Mouse (Mus musculus): ENCODE results near the gene Tmem171. TPM values are rescaled to one million over a fixed set of nuclear protein-coding genes. Genes with fewer than 3 reads are reported as not detected.

The Tmem171 gene
- polyA plus RNA-seq, 1 experiment from 2014 or later, result not detected

DNA sequence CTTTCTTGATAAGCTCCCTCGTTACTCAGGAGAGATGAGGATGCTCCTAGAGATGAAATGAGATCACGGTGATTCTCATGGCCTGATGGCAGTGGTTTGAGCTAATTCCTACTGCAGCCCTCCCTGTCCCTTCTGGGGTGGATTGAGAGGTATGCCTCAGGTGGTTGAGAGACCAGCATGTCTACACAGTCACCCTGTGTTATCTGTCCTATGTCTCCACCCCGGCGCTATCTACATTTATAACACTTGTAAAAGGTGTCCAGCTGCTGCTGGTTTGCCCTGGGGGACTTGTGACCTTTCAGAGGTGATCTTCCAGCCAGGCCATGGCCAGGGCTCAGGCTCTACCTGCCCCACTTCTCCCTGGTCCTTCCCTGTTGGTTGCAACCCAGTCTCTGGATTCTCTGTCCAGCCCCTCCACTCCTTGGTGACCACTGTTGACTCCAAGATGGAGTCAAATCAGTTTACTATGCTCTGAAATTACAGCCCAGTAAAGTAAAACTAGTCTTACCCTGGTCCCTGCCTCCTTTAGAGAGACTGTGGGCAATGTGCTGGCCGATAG, 5.4 kb upstream of the Tmem171 start:
- no peak overlapping the region for H3K27ac ChIP-seq
- H3K36me3 ChIP-seq (replicated peaks; ENCODE audit: control insufficient read depth, insufficient read depth), result no peaks in the 10 kb centered on the region
- H3K4me2 ChIP-seq (replicated peaks), result no peak overlapping the region
- H3K27me3 ChIP-seq (ENCODE audit: control insufficient read depth, insufficient read depth, low read length), result peaks cover 10% of the 10 kb centered on the region
- WGBS, result 93% methylated on average over 5 of the region's 5 CpGs
- DNase-seq (ENCODE audit: low spot score) (no peak), ATAC-seq (ENCODE audit: low FRiP score) (no peak)
- H3K9ac ChIP-seq, result no peak overlapping the region
- no peak overlapping the region for H3K4me3 ChIP-seq (replicated peaks; ENCODE audit: low read length)
- H3K4me1 ChIP-seq (replicated peaks; ENCODE audit: control insufficient read depth, insufficient read depth, low read length), result 0 out of 2 replicates have a peak, but pooled peaks cover 2% of the 10 kb centered on the region
- H3K9me3 ChIP-seq (ENCODE audit: control insufficient read depth, low read length), result no peaks in the 10 kb centered on the region

DNA sequence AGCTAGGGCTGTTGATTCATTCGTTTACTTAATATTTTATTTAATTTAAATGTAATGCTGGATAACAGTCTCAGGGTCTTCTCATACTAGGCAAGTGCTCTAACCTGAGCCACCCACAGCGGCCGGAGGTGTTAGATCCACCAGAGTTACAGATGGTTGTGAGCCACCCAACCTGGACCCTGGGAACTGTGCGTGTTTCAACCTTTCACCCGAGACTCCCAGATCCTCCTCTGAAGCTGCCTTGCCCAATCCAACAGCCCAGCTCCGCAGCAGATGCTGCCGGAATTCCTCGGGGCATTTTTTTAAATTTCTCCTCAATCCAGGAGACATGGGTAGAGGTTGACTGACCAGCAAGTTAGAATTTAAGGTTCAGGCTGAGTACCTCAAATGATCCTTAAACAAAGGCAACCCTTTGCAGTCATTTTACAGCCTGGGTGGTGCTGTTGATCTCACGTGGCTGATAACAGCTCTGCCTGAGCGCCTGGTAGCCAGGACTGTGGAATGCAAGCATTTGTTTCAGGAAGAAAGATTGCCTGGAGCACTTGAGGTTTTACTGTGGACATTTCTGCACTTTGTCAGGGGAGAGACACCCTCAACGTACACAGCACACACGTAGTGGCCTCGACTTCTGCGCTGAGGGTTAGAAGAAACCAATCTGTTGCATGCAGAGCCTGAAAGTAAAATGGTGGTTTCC, 4.6 kb upstream of the Tmem171 start:
- 82% methylated on average over 14 of the region's 14 CpGs for WGBS
- H3K9ac ChIP-seq, result no peak overlapping the region
- H3K27ac ChIP-seq, result no peak overlapping the region
- peaks cover 17% of the 10 kb centered on the region for H3K27me3 ChIP-seq (ENCODE audit: control insufficient read depth, insufficient read depth, low read length)
- no peak overlapping the region for H3K4me2 ChIP-seq (replicated peaks)
- no peaks in the 10 kb centered on the region for H3K9me3 ChIP-seq (ENCODE audit: control insufficient read depth, low read length)
- ATAC-seq (ENCODE audit: low FRiP score) (no peak), DNase-seq (ENCODE audit: low spot score) (no peak)
- H3K4me3 ChIP-seq (replicated peaks; ENCODE audit: low read length), result no peak overlapping the region
- H3K4me1 ChIP-seq (replicated peaks; ENCODE audit: control insufficient read depth, insufficient read depth, low read length), result 0 out of 2 replicates have a peak, but pooled peaks cover 5% of the 10 kb centered on the region
- no peaks in the 10 kb centered on the region for H3K36me3 ChIP-seq (replicated peaks; ENCODE audit: control insufficient read depth, insufficient read depth)

DNA sequence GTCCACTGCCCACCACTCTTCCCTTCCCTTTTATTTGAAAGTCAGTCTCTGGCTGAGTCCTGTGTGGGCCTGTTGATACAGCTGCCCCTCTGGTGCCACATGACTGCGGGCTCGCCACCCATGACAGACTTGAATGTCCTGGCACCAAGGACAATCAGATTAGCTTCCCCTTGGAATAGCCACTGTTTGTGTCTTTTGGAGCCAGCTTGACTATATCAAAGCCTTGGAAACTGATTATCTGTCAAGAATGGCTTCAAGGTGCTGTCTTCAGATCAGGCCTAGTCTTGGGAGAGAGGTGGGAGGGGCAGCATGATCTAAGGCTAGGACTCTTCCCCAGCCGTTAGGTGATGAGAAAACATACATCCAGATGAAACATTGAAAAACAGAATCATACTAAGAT, 2.1 kb upstream of the Tmem171 start:
- H3K4me2 ChIP-seq (replicated peaks), result no peak overlapping the region
- ATAC-seq (ENCODE audit: low FRiP score), result no peak
- 88% methylated on average over 3 of the region's 3 CpGs for WGBS
- H3K4me1 ChIP-seq (replicated peaks; ENCODE audit: control insufficient read depth, insufficient read depth, low read length), result 0 out of 2 replicates have a peak, but pooled peaks cover 5% of the 10 kb centered on the region
- H3K9me3 ChIP-seq (ENCODE audit: control insufficient read depth, low read length), result no peaks in the 10 kb centered on the region
- no peak overlapping the region for H3K4me3 ChIP-seq (replicated peaks; ENCODE audit: low read length)
- H3K9ac ChIP-seq, result no peak overlapping the region
- no peaks in the 10 kb centered on the region for H3K36me3 ChIP-seq (replicated peaks; ENCODE audit: control insufficient read depth, insufficient read depth)
- no peak overlapping the region for H3K27ac ChIP-seq
- peaks cover 22% of the 10 kb centered on the region for H3K27me3 ChIP-seq (ENCODE audit: control insufficient read depth, insufficient read depth, low read length)
- DNase-seq (ENCODE audit: low spot score), result no peak

DNA sequence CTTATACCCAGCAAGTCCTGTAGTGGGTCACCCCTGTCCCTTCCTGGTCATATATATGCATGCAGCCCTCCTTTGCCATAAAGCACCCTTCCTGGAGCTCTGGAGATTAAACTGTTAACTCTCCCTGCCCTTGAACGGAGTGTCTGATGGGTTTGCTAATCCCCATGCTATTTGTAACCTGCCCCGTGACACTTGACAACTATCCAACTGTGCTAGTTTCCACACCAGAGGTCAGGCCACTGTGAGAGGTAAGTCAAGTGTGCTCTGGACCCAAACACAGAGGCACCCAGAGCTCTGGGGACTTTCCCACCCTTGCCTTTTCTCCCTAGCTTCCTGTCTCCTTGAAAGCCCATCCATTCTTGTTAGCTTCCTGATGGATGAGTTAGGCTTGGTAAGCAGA, 912 bp upstream of the Tmem171 start:
- Histone ChIP-seq H3K9me3 (ENCODE audit: control insufficient read depth, low read length) (no peaks in the 10 kb centered on the region), H3K4me2 (replicated peaks) (no peak overlapping the region), H3K4me1 (replicated peaks; ENCODE audit: control insufficient read depth, insufficient read depth, low read length) (0 out of 2 replicates have a peak, but pooled peaks cover 5% of the 10 kb centered on the region), H3K27me3 (ENCODE audit: control insufficient read depth, insufficient read depth, low read length) (peaks cover 22% of the 10 kb centered on the region), H3K9ac (no peak overlapping the region), H3K27ac (no peak overlapping the region), H3K36me3 (replicated peaks; ENCODE audit: control insufficient read depth, insufficient read depth) (no peaks in the 10 kb centered on the region), H3K4me3 (replicated peaks; ENCODE audit: low read length) (no peak overlapping the region)
- DNase-seq (ENCODE audit: low spot score), result no peak
- 46% methylated on average over 2 of the region's 2 CpGs for WGBS
- ATAC-seq (ENCODE audit: low FRiP score), result no peak

DNA sequence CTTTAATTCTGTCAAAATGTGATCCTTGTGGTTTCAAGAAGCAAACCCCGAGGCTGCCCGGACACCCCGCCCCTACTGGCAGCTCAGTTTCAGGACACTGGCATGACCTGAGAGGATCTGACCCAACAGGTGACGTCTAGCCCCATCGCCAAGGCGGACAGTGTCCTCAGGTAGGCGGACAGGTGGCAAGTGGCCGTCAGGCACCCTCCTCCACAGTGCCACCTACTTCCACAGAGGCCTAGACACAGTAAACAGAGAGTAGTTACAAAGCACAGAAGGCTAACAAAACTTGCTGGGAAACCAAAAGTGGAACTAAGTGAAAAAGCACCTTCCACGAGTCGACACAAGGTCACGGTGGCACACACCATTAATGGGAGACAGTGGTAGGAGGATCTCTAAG, 1.3 kb downstream of the Tmem171 start:
- no peak overlapping the region for H3K4me3 ChIP-seq (replicated peaks; ENCODE audit: low read length)
- DNase-seq (ENCODE audit: low spot score) (no peak), ATAC-seq (ENCODE audit: low FRiP score) (no peak)
- H3K9ac ChIP-seq, result no peak overlapping the region
- no peak overlapping the region for H3K4me2 ChIP-seq (replicated peaks)
- H3K9me3 ChIP-seq (ENCODE audit: control insufficient read depth, low read length), result no peaks in the 10 kb centered on the region
- WGBS, result 93% methylated on average over 11 of the region's 11 CpGs
- H3K27ac ChIP-seq, result no peak overlapping the region
- H3K27me3 ChIP-seq (ENCODE audit: control insufficient read depth, insufficient read depth, low read length), result peaks cover 22% of the 10 kb centered on the region
- no peaks in the 10 kb centered on the region for H3K36me3 ChIP-seq (replicated peaks; ENCODE audit: control insufficient read depth, insufficient read depth)
- 0 out of 2 replicates have a peak, but pooled peaks cover 5% of the 10 kb centered on the region for H3K4me1 ChIP-seq (replicated peaks; ENCODE audit: control insufficient read depth, insufficient read depth, low read length)

DNA sequence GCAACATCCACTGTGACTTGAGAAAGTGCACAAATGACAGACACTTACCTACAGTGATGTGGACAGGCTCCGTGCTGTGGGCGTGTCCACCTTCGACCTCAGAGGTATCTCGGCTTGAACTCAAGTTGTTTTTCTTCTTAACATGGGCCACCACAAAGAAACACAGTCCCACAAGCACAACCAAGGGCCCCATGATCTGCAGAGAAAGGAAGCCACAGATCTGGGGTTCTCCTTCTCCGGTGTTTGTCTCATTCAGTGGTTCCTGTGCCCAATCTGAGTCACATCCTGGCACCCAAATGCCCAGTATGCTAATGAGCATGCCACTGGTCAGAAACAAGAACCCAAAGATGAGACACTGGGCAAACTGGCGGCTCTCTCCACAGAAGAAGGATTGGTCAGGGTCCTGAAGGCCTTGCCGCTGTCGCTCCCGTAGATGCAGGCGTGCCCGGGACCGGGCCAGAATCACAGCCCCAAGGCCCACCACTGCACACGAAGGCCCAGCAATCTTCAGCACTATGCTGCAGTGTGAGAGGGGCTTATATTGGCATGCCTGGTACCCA, 2.6 kb downstream of the Tmem171 start:
- Histone ChIP-seq H3K9me3 (ENCODE audit: control insufficient read depth, low read length) (no peaks in the 10 kb centered on the region), H3K4me1 (replicated peaks; ENCODE audit: control insufficient read depth, insufficient read depth, low read length) (peaks cover 12% of the 10 kb centered on the region), H3K27me3 (ENCODE audit: control insufficient read depth, insufficient read depth, low read length) (peaks cover 22% of the 10 kb centered on the region), H3K4me3 (replicated peaks; ENCODE audit: low read length) (no peak overlapping the region), H3K27ac (no peak overlapping the region), H3K4me2 (replicated peaks) (no peak overlapping the region), H3K36me3 (replicated peaks; ENCODE audit: control insufficient read depth, insufficient read depth) (no peaks in the 10 kb centered on the region), H3K9ac (no peak overlapping the region)
- no peak for DNase-seq (ENCODE audit: low spot score)
- WGBS, result 90% methylated on average over 13 of the region's 13 CpGs
- ATAC-seq (ENCODE audit: low FRiP score), result no peak

DNA sequence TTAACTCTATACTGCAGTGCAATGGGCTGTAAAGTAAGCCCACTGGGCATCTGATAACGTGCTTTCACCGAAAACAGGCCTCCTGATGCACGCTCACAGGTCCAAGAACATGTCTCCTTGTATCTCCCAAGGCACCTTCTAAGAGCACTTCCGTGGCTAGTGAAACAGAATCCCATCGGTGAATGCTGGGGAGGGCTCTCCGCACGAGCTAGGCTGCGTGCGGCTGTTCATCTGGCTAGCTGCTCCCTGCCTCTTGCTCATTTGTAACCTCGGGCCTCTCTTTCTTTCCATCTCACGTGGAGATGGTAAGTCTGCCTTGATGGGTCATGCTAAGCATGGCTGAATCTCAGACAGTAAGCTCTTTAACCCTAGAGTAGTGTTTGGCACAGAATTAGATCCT, 3.7 kb downstream of the Tmem171 start:
- Histone ChIP-seq H3K9me3 (ENCODE audit: control insufficient read depth, low read length) (no peaks in the 10 kb centered on the region), H3K4me1 (replicated peaks; ENCODE audit: control insufficient read depth, insufficient read depth, low read length) (peaks cover 12% of the 10 kb centered on the region), H3K27ac (no peak overlapping the region), H3K36me3 (replicated peaks; ENCODE audit: control insufficient read depth, insufficient read depth) (no peaks in the 10 kb centered on the region), H3K9ac (no peak overlapping the region), H3K4me3 (replicated peaks; ENCODE audit: low read length) (no peak overlapping the region), H3K4me2 (replicated peaks) (no peak overlapping the region), H3K27me3 (ENCODE audit: control insufficient read depth, insufficient read depth, low read length) (peaks cover 20% of the 10 kb centered on the region)
- no peak for DNase-seq (ENCODE audit: low spot score)
- ATAC-seq (ENCODE audit: low FRiP score), result no peak
- WGBS, result 90% methylated on average over 11 of the region's 11 CpGs

DNA sequence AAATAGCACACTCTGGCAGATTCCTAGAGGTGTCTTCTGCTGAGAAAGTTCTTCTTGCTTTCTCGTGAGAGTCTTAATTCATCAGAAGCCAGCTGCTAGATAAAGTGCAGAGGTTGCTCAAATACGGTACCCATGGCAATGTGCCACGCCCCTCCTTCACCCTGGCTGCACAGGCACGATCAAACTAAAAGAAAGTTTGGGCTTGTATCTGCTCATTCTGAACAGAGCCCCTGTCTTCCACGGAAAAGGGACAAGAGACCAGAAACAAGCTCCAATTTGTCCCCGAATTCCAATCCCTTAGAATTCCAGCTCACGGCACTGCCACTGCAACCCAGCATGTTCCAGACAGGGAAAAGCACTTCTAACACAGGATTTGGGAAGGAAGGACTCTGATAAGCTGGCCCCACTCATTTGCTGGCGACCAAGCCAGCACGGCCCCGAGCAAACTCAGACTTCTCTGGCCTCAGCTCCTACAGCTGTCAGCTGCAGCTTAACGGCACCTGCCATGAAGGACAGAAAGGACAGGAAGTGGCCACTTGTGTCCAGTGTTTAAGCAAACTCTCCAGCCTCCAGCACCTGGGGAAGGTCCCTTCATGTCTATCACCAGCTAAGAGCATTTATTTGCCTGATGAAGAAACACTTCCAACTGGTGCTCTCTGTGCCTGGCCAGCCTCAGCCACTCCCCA, 4.9 kb downstream of the Tmem171 start:
- Histone ChIP-seq H3K27me3 (ENCODE audit: control insufficient read depth, insufficient read depth, low read length) (peaks cover 10% of the 10 kb centered on the region), H3K36me3 (replicated peaks; ENCODE audit: control insufficient read depth, insufficient read depth) (no peaks in the 10 kb centered on the region)
- WGBS, result 69% methylated on average over 11 of the region's 11 CpGs

DNA sequence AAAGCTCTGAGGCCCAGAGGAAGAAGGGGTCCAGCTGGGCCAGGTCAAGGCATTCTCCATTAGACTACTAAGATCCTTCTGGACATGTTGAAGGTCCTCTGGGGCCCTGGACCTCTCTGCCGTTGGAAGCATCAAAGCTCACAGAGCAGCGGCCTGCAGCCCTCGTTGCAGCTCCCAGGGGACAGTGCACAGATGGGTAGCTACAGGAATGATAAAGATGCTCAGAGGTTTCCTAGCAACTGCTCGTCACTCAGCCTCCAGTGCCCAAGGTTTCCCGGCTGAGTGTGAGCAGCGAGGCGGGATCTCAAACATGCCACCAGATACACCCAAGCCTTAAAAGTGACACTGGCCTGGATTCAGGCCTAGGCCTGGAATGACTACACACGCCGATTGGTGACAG, 6.7 kb downstream of the Tmem171 start:
- no peaks in the 10 kb centered on the region for H3K27me3 ChIP-seq (ENCODE audit: control insufficient read depth, insufficient read depth, low read length)
- WGBS, result 34% methylated on average over 9 of the region's 9 CpGs
- H3K4me3 ChIP-seq (replicated peaks; ENCODE audit: low read length), result no peak overlapping the region
- ATAC-seq (ENCODE audit: low FRiP score) (peak; percentile 57; the same call in 1 of the 2 replicates), DNase-seq (ENCODE audit: low spot score) (peak; percentile 31)
- no peaks in the 10 kb centered on the region for H3K36me3 ChIP-seq (replicated peaks; ENCODE audit: control insufficient read depth, insufficient read depth)
- H3K4me2 ChIP-seq (replicated peaks), result no peak overlapping the region
- peaks cover 7% of the 10 kb centered on the region for H3K4me1 ChIP-seq (replicated peaks; ENCODE audit: control insufficient read depth, insufficient read depth, low read length)
- H3K27ac ChIP-seq, result no peak overlapping the region
- no peaks in the 10 kb centered on the region for H3K9me3 ChIP-seq (ENCODE audit: control insufficient read depth, low read length)
- H3K9ac ChIP-seq, result no peak overlapping the region

More for the DNA sequence above, 4.9 kb downstream of the Tmem171 start:
- Histone ChIP-seq H3K9me3 (ENCODE audit: control insufficient read depth, low read length) (no peaks in the 10 kb centered on the region), H3K27ac (no peak overlapping the region), H3K9ac (no peak overlapping the region), H3K4me3 (replicated peaks; ENCODE audit: low read length) (no peak overlapping the region), H3K4me1 (replicated peaks; ENCODE audit: control insufficient read depth, insufficient read depth, low read length) (peaks cover 7% of the 10 kb centered on the region), H3K4me2 (replicated peaks) (no peak overlapping the region)
- ATAC-seq (ENCODE audit: low FRiP score) (no peak), DNase-seq (ENCODE audit: low spot score) (no peak)
